Mouse (Mus musculus) CH12.LX (cell line): ENCODE results near the gene Rpl13a. TPM values are rescaled to one million over a fixed set of nuclear protein-coding genes. Genes with fewer than 3 reads are reported as not detected.

Experiments
- DNase-seq: peaks from one replicate; pipeline ENCODE4 v3.0.0-alpha.2; 2013; ENCODE audit errors: extremely low read depth
- H3K27ac ChIP-seq: 2 replicates; pipeline ENCODE4 v1.5.1; 2012; ENCODE audit warnings: low read depth, mild to moderate bottlenecking, control low read depth, moderate library complexity; ENCODE audit not compliant: insufficient read depth
- H3K27me3 ChIP-seq: replicated peaks from 2 replicates; pipeline ENCODE3; 2012; ENCODE audit warnings: inconsistent platforms
- H3K36me3 ChIP-seq, 2 experiments: replicated peaks in 1 of 2; 2 replicates each; pipeline versions ENCODE3 to v1.6.1; 2012; ENCODE audit warnings: inconsistent platforms in 1 of 2, low read length in 1 of 2, mild to moderate bottlenecking in 1 of 2, mixed read lengths in 1 of 2, moderate library complexity in 1 of 2; ENCODE audit not compliant: control insufficient read depth in 1 of 2, insufficient read depth in 1 of 2
- H3K4me1 ChIP-seq, 2 experiments: 2 replicates each; pipeline ENCODE4 v1.6.1; 2012; ENCODE audit warnings: inconsistent platforms in 1 of 2, moderate library complexity in 1 of 2; ENCODE audit not compliant: insufficient read depth in 2 of 2, control insufficient read depth in 1 of 2
- H3K4me2 ChIP-seq: 2 replicates; pipeline ENCODE4 v1.6.1; 2012; ENCODE audit warnings: low read depth, mild to moderate bottlenecking, control low read depth; ENCODE audit not compliant: poor library complexity, insufficient read depth, severe bottlenecking
- H3K4me3 ChIP-seq, 3 experiments: fragments of 150-350 bp in 1 of 3; sonication (generic) in 1 of 3; replicated peaks in 1 of 3; 2 replicates each; pipeline versions ENCODE3 to v1.5.1; 2011 to 2012; ENCODE audit warnings: low read depth in 2 of 3, low read length in 2 of 3, mild to moderate bottlenecking in 2 of 3, moderate library complexity in 2 of 3, control low read depth in 1 of 3, improper control_type of control experiment in 1 of 3, inconsistent platforms in 1 of 3, mixed read lengths in 1 of 3; ENCODE audit not compliant: poor library complexity in 1 of 3
- H3K79me2 ChIP-seq: replicated peaks from 2 replicates; pipeline ENCODE4 v1.6.1; 2012; ENCODE audit warnings: mild to moderate bottlenecking, moderate library complexity; ENCODE audit not compliant: control insufficient read depth, poor library complexity, insufficient read depth, severe bottlenecking; ENCODE audit errors: extremely low read depth
- H3K9ac ChIP-seq: 2 replicates; pipeline ENCODE4 v1.6.1; 2012; ENCODE audit warnings: low read depth, mild to moderate bottlenecking, control low read depth, moderate library complexity; ENCODE audit not compliant: insufficient read depth
- H3K9me3 ChIP-seq: replicated peaks from 2 replicates; pipeline ENCODE3; 2012; ENCODE audit warnings: low read length, inconsistent platforms, mixed read lengths
- BHLHE40 ChIP-seq: IDR thresholded peaks from 2 replicates; pipeline ENCODE4 v1.6.1; 2011; ENCODE audit warnings: mild to moderate bottlenecking, low read depth, low read length, improper control_type of control experiment
- ELF1 ChIP-seq: IDR thresholded peaks from 2 replicates; pipeline ENCODE4 v1.6.1; 2014; ENCODE audit warnings: low read depth, mild to moderate bottlenecking, inconsistent platforms, low read length, improper control_type of control experiment
- EP300 ChIP-seq: IDR thresholded peaks from 2 replicates; pipeline ENCODE4 v1.6.1; 2011; ENCODE audit warnings: low read length, improper control_type of control experiment
- IRF4 ChIP-seq: IDR thresholded peaks from 2 replicates; pipeline ENCODE4 v1.6.1; 2014; ENCODE audit warnings: low read depth, mild to moderate bottlenecking, inconsistent platforms, low read length, improper control_type of control experiment
- JUN ChIP-seq: IDR thresholded peaks from 2 replicates; pipeline ENCODE4 v1.6.1; 2011; ENCODE audit warnings: low read depth, mild to moderate bottlenecking, low read length, improper control_type of control experiment, moderate library complexity; ENCODE audit not compliant: insufficient read depth
- JUND ChIP-seq: conservative IDR thresholded peaks from 2 replicates; pipeline ENCODE4 v1.6.1; 2011; ENCODE audit warnings: low read depth, low read length, improper control_type of control experiment
- MAFK ChIP-seq: IDR thresholded peaks from 2 replicates; pipeline ENCODE4 v1.6.1; 2011; ENCODE audit warnings: low read length, improper control_type of control experiment; ENCODE audit not compliant: insufficient replicate concordance
- MAX ChIP-seq: IDR thresholded peaks from 2 replicates; pipeline ENCODE4 v1.6.1; 2011; ENCODE audit warnings: low read length, improper control_type of control experiment
- MAZ ChIP-seq: IDR thresholded peaks from 2 replicates; pipeline ENCODE4 v1.6.1; 2012; ENCODE audit warnings: low read depth, mild to moderate bottlenecking, inconsistent platforms, low read length, improper control_type of control experiment, moderate library complexity
- NRF1 ChIP-seq: IDR thresholded peaks from 2 replicates; pipeline ENCODE4 v1.6.1; 2014; ENCODE audit warnings: low read depth, mild to moderate bottlenecking, inconsistent platforms, low read length, improper control_type of control experiment, moderate library complexity
- POLR2A ChIP-seq: IDR thresholded peaks from 2 replicates; pipeline ENCODE4 v1.6.1; 2011; ENCODE audit warnings: low read depth, mild to moderate bottlenecking, improper control_type of control experiment, low read length
- RCOR1 ChIP-seq: conservative IDR thresholded peaks from 2 replicates; pipeline ENCODE4 v1.6.1; 2012; ENCODE audit warnings: low read depth, mild to moderate bottlenecking, inconsistent platforms, low read length, improper control_type of control experiment
- SIN3A ChIP-seq: IDR thresholded peaks from 2 replicates; pipeline ENCODE4 v1.6.1; 2012; ENCODE audit warnings: low read length, improper control_type of control experiment, inconsistent platforms
- SMC3 ChIP-seq: IDR thresholded peaks from 2 replicates; pipeline ENCODE4 v1.6.1; 2011; ENCODE audit warnings: low read depth, low read length, improper control_type of control experiment
- TBP ChIP-seq: conservative IDR thresholded peaks from 2 replicates; pipeline ENCODE4 v1.6.1; 2011; ENCODE audit warnings: low read depth, low read length, improper control_type of control experiment
- USF2 ChIP-seq: conservative IDR thresholded peaks from 2 replicates; pipeline ENCODE4 v1.6.1; 2011; ENCODE audit warnings: low read depth, low read length, improper control_type of control experiment
- ZC3H11A ChIP-seq: IDR thresholded peaks from 2 replicates; pipeline ENCODE4 v1.6.1; 2012; ENCODE audit warnings: low read depth, mild to moderate bottlenecking, inconsistent platforms, low read length, improper control_type of control experiment
- ZKSCAN1 ChIP-seq: IDR thresholded peaks from 2 replicates; pipeline ENCODE4 v1.6.1; 2012; ENCODE audit warnings: low read depth, inconsistent platforms, low read length, improper control_type of control experiment, borderline replicate concordance
- ZNF384 ChIP-seq: IDR thresholded peaks from 2 replicates; pipeline ENCODE4 v1.6.1; 2012; ENCODE audit warnings: low read depth, low read length, improper control_type of control experiment, inconsistent platforms
- dilution Hi-C: fragments of 300-500 bp; cut with MboI; formaldehyde crosslinking; loops from 2 replicates; pipeline ENCODE4 v1.14.3; 2020; ENCODE audit warnings: low sequenced_read_pairs; ENCODE audit not compliant: extremely low pct_unique_long_range_greater_than_20kb, extremely low pct_ligation_motif_present
- in situ Hi-C: fragments of 300-500 bp; cut with MboI; formaldehyde crosslinking; loops from 3 replicates; pipeline ENCODE4 v1.14.3; 2019; ENCODE audit warnings: low sequenced_read_pairs, low pct_ligation_motif_present, low pct_unique_long_range_greater_than_20kb, mixed read lengths
- polyA plus RNA-seq: library from polyadenylated mRNA; unstranded; fragments of >175 nt; gene quantifications from 2 replicates; pipeline ENCODE4 v1.2.1, GENCODE M21; 2012; ENCODE audit warnings: low read depth; ENCODE audit not compliant: insufficient read length
- total RNA-seq, 2 experiments: library from RNA; depleted of rRNA; stranded (reverse); fragments of 300-350 nt in 1 of 2; fragments of >200 nt in 1 of 2; gene quantifications; 2 replicates each; pipeline ENCODE4 v1.2.3; 2012 to 2014

The Rpl13a gene
- total and polyA plus RNA-seq, 3 experiments: 2,822 to 5,043 (median 4,154) TPM

DNA sequence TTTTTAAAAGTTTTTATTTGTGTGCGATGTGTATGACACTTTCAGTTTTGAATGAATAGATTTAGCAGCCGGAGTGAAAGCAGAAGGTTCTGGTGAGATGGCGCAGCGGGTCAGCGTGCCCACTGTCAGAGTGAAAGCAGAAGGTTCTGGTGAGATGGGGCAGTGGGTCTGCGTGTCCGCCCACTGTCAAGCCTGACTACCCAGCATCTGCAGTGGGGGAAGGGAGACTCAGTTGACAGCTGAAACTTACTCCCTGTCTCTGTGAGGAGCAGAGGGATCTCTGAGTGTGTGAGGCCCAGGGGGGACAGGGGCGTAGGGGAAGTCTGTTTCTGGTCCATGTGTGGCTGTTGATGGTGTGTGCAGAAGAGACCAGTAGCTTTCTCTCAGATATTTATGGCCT, 11.0 kb downstream of the Rpl13a start:
- dilution Hi-C loops: no loop called here
- no peak for DNase-seq
- peaks cover 31 to 47% of the 10 kb centered on the region in 2 experiments for H3K36me3 ChIP-seq

DNA sequence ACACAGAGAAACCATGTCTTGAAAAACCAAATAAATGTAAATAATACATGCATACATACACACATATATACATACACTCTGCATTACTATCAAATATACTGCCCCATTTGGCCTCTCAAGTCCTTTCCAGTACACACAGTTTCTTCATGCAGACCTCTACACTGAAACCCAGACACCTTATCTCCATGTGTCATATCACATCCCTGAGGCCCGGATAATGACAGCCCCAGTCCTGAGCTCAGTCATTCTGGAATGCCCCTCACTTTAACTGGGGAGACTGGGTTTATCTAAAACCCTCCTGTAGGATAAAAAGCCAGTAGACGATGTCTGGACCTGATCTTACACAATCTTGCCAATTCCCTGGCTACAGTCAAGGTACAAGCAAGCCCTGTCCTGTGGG, 15.1 kb downstream of the Rpl13a start:
- in situ Hi-C loops (no loop called here), dilution Hi-C loops (no loop called here)
- DNase-seq: no peak
- Histone ChIP-seq H3K79me2 (no peaks in the 10 kb centered on the region), H3K4me2 (no peak overlapping the region), H3K27me3 (no peaks in the 10 kb centered on the region), H3K36me3 (peaks cover 0 to 10% of the 10 kb centered on the region in 2 experiments), H3K4me3 (no peak overlapping the region), H3K27ac (no peak overlapping the region), H3K4me1 (peaks cover 0 to 10% of the 10 kb centered on the region in 2 experiments; a peak in 2 of 4 replicates), H3K9ac (no peak overlapping the region), H3K9me3 (no peaks in the 10 kb centered on the region)
- TF ChIP-seq ZKSCAN1 (no peak), IRF4 (no peak), BHLHE40 (no peak), SIN3A (no peak), POLR2A (no peak), JUN (no peak), JUND (no peak), SMC3 (no peak), MAZ (no peak)

More for the DNA sequence above, 11.0 kb downstream of the Rpl13a start:
- Histone ChIP-seq H3K4me3 (no peak overlapping the region), H3K27me3 (no peaks in the 10 kb centered on the region), H3K79me2 (0 out of 2 replicates have a peak, but pooled peaks cover 2% of the 10 kb centered on the region), H3K4me2 (no peak overlapping the region), H3K27ac (no peak overlapping the region), H3K9ac (no peak overlapping the region), H3K4me1 (peaks cover 2 to 40% of the 10 kb centered on the region in 2 experiments; a peak in 3 of 4 replicates), H3K9me3 (no peaks in the 10 kb centered on the region)
- in situ Hi-C loops: no loop called here
- no peak for TF ChIP-seq USF2
- TF ChIP-seq SIN3A: no peak
- no peak for TF ChIP-seq ELF1
- no peak for TF ChIP-seq RCOR1
- TF ChIP-seq MAFK: no peak
- TF ChIP-seq, all 38 proteins: peak for 0

DNA sequence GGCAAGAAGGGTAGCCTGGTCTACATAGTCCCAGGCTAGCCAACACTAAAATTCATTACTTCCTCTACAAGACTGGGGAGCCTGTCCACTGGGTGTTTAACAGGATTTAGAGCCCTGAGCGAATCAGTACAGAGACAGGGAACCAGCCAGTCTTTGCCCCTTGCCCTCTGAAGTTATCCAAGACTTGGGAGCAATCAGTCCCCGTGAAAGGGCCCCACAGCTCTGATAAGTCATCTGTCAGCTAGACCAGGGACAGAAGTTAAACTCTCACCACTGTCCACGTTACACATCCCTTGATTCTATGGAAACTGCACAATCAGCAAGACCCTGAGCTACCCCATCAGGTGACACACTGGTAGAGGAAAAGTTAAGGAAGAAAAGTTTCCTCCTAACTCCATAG, 16.0 kb downstream of the Rpl13a start:
- no peaks in the 10 kb centered on the region for H3K79me2 ChIP-seq
- dilution Hi-C loops: no loop called here
- no peak for DNase-seq
- H3K27me3 ChIP-seq: no peaks in the 10 kb centered on the region
- no peak overlapping the region for H3K27ac ChIP-seq
- no peaks in the 10 kb centered on the region for H3K9me3 ChIP-seq
- TF ChIP-seq BHLHE40: no peak
- TF ChIP-seq NRF1: no peak
- TF ChIP-seq TBP: no peak
- no peak for TF ChIP-seq MAX
- TF ChIP-seq ZNF384: no peak
- no peak for TF ChIP-seq MAFK
- TF ChIP-seq JUN: no peak
- no peak for TF ChIP-seq EP300
- TF ChIP-seq ZC3H11A: no peak
- no peak for TF ChIP-seq POLR2A
- no peak overlapping the region for H3K4me2 ChIP-seq
- H3K4me1 ChIP-seq: peaks cover 0 to 1% of the 10 kb centered on the region in 2 experiments; a peak in 2 of 4 replicates
- H3K9ac ChIP-seq: no peak overlapping the region
- H3K36me3 ChIP-seq: peaks cover 0 to under 1% of the 10 kb centered on the region in 2 experiments
- no peak overlapping the region for H3K4me3 ChIP-seq
- in situ Hi-C loops: no loop called here
